Mouse (Mus musculus): ENCODE measurements around the gene Gm4201.

Gene Gm4201

GRCm38 (mm10) chr7:22565243-22565642, at the start of gene Gm4201:
Gene Gm4201 (minus strand): TSS chr7:22565343.
- WGBS: no CpG with 5 or more reads among the region's 3 CpGs

DNA sequence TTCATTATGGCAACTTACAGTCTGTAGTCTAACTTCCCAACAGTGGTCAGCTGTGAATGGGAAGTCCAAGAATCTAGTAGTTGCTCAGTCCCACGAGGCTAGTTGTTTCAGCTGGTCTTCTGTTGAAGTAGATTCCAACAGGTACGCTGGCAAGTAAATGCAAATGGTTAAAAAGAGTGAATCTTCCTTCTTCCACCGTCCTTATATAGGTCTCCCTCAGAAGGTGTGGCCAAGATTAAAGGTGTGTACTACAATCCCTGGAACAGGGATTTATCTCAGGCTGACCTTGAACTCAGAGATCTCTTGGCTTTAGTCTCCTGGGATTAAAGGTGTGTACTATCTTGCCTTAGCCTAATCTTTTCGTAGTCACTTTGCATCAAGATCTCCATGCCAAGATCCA, 22.9 kb upstream of the Gm4201 start, which contains the start of gene Gm4565:
Gm4565 (minus strand) TSS at position 101 of the 400 bp plus-strand sequence.
- WGBS: 79% methylated on average over 2 of the region's 4 CpGs

- no CpG with 5 or more reads among the region's 1 CpGs for WGBS
These were observed 30.4 kb downstream of the Gm4201 start, which contains the start of gene Gm8677 for GRCm38 (mm10) chr7:22534787-22535186. Gene Gm8677 (minus strand): TSS chr7:22534887.

DNA sequence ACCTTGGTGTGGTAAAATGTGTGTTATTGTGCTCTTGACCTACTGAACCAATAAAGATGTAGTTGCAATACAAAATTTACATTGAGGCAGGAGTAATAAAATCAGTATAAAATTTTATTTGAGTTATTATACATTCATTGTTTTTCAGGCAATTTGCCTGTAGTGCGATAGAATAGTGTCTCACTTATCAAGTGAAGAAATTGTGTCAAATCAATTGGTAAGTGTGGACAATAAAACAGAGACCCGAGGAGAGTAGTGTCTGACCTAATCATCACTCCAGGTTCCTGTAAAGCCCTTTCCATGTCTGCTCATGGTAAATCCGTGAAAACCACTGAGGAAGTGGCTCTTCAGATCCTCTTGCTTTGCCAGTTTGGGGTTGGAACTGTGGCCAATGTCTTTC, 42.5 kb downstream of the Gm4201 start, which contains the start of gene Vmn1r152:
Vmn1r152 (plus strand) TSS at position 301 of the 400 bp plus-strand sequence.
- no CpG with 5 or more reads among the region's 3 CpGs for WGBS

Data from cerebral cortex, adult 2 months (tissue).